Mouse (Mus musculus) hematopoietic stem cell, adult 5-6 weeks (primary cell): ENCODE results near the gene Amotl1. TPM values are rescaled to one million over a fixed set of nuclear protein-coding genes. Genes with fewer than 3 reads are reported as not detected.

ENCODE experiments used
- ATAC-seq, 2 experiments: fragments of 125-278 bp in 1 of 2; replicated peaks in 1 of 2; 2 replicates each; pipeline ENCODE4 v1.8.0; 2016 to 2017; ENCODE audit warnings: inconsistent platforms in 2 of 2, mild to moderate bottlenecking in 2 of 2, moderate number of reproducible peaks in 2 of 2, low read depth in 1 of 2, moderate TSS enrichment in 1 of 2; ENCODE audit not compliant: low FRiP score in 2 of 2, poor library complexity in 2 of 2, severe bottlenecking in 2 of 2, insufficient read depth in 1 of 2, low TSS enrichment in 1 of 2
- total RNA-seq: library from RNA; stranded (forward); fragments of 172-1452, 232-1000 nt; gene quantifications from 2 replicates; pipeline ENCODE4 v1.2.3, GENCODE M21; 2017

Amotl1 gene
- total RNA-seq, 1 experiment from 2014 or later, result not detected

GRCm38 (mm10) chr9:14614931-14615880, 29.6 kb downstream of the Amotl1 start:
- ATAC-seq, result no peak

GRCm38 (mm10) chr9:14614205-14614930, 30.5 kb downstream of the Amotl1 start:
- ATAC-seq, result no peak

- no peak for ATAC-seq
Observed at GRCm38 (mm10) chr9:14613308-14614204, 31.3 kb downstream of the Amotl1 start.

- no peak for ATAC-seq
Observed at GRCm38 (mm10) chr9:14612588-14612987, 32.3 kb downstream of the Amotl1 start.

- no peak for ATAC-seq
Observed at GRCm38 (mm10) chr9:14608521-14608920, 36.3 kb downstream of the Amotl1 start.

- no peak for ATAC-seq
Observed at GRCm38 (mm10) chr9:14607464-14607863, 37.4 kb downstream of the Amotl1 start.

GRCm38 (mm10) chr9:14605992-14606391, 38.9 kb downstream of the Amotl1 start:
- ATAC-seq, result no peak

GRCm38 (mm10) chr9:14604363-14604762, 40.5 kb downstream of the Amotl1 start:
- ATAC-seq, result no peak

GRCm38 (mm10) chr9:14603475-14603874, 41.4 kb downstream of the Amotl1 start:
- ATAC-seq, result no peak

GRCm38 (mm10) chr9:14599799-14600198, 45.1 kb downstream of the Amotl1 start:
- ATAC-seq, result no peak

- no peak for ATAC-seq
Observed at GRCm38 (mm10) chr9:14598157-14598556, 46.7 kb downstream of the Amotl1 start.

GRCm38 (mm10) chr9:14597429-14597828, 47.4 kb downstream of the Amotl1 start:
- ATAC-seq, result no peak

GRCm38 (mm10) chr9:14596858-14597257, 48.0 kb downstream of the Amotl1 start:
- no peak for ATAC-seq

- no peak for ATAC-seq
Observed at GRCm38 (mm10) chr9:14596427-14596826, 48.4 kb downstream of the Amotl1 start.

GRCm38 (mm10) chr9:14595893-14596292, 49.0 kb downstream of the Amotl1 start:
- no peak for ATAC-seq

- ATAC-seq, result no peak
Observed at GRCm38 (mm10) chr9:14593880-14594279, 51.0 kb downstream of the Amotl1 start.

GRCm38 (mm10) chr9:14590666-14591065, 54.2 kb downstream of the Amotl1 start:
- ATAC-seq, result no peak
